Mouse (Mus musculus): ENCODE measurements around the gene Scn8a.

GRCm38 (mm10) chr15:100909734-100910163 is 40.1 kb downstream of the Scn8a start:
- no peak for TF ChIP-seq REST (IDR thresholded peaks at IDR 0.05; ENCODE audit: insufficient read depth, insufficient read length)
- TF ChIP-seq E2F4 (IDR thresholded peaks at IDR 0.05; ENCODE audit: insufficient read depth), result no peak
- TF ChIP-seq POLR2A (IDR thresholded peaks at IDR 0.05; ENCODE audit: insufficient read length, low read depth), result no peak
- TF ChIP-seq MAX (IDR thresholded peaks at IDR 0.05; ENCODE audit: low read depth), result no peak
- no peak for TF ChIP-seq USF1 (IDR thresholded peaks at IDR 0.05; ENCODE audit: low read depth)
- no peak for TF ChIP-seq CEBPB (IDR thresholded peaks at IDR 0.05; ENCODE audit: insufficient read depth, poor library complexity, severe bottlenecking)
- no peak for TF ChIP-seq POLR2AphosphoS2 (IDR thresholded peaks at IDR 0.05; ENCODE audit: insufficient read length, low read depth)
- TF ChIP-seq MYOD1 (IDR thresholded peaks at IDR 0.05; ENCODE audit: control insufficient read depth in 1 of 3, insufficient read length in 2 of 3, low read depth in 2 of 3), result no peak
- TF ChIP-seq SRF (IDR thresholded peaks at IDR 0.05; ENCODE audit: control insufficient read depth, insufficient read length, low read depth), result no peak
- TF ChIP-seq TCF12 (IDR thresholded peaks at IDR 0.05; ENCODE audit: insufficient read depth, poor library complexity, severe bottlenecking), result no peak
- TF ChIP-seq TCF3 (IDR thresholded peaks at IDR 0.05; ENCODE audit: insufficient read length, low read depth), result no peak
